Mouse (Mus musculus) liver, embryonic 14 days (tissue): ENCODE data around the gene Anks1. TPM values are rescaled to one million over a fixed set of nuclear protein-coding genes. Genes with fewer than 3 reads are reported as not detected.

ENCODE experiments used
- polyA plus RNA-seq: library from polyadenylated mRNA; depleted of rRNA; stranded (reverse); fragments of >200 nt; gene quantifications from 2 replicates; pipeline ENCODE4 v1.2.3, GENCODE M21; 2012; rRNA removed

Anks1 gene
- 4.8 and 5.7 TPM in 2 replicates for polyA plus RNA-seq

DNA sequence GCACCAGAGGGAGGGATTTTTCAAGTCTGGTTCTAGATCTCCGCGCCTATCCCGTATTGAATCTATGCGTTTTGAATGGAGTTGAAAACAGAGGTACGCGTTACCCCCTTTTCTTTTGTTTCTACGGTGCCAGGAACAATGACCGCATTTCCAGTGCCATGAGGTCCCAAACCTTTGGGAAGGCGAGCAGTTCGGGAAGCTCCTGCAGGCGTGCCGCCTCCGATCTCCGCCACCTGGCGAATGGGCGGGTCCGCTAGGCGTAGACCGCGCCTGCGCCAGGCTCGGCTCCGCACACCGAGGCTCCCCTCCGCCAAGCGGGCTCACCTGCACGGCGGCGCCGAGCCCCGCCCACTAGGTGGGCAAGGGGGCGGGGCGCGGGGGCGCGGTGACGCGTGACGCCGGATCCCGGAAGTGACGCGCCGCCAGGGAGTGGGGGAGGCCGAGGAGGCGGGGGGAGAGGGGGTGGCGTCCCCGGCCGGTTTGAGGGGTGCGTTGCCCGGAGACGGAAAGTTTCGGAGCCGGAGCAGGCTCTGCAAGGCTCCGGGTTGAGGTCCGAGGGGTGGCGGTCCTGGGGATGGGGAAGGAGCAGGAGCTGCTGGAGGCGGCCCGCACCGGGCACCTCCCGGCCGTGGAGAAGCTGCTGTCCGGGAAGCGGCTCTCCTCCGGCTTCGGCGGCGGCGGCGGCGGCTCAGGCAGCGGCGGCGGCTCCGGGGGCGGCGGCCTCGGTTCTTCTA is at the start of gene Anks1:
Gene Anks1, plus strand, starts transcription at position 419 of the 734 bp plus-strand sequence.

DNA sequence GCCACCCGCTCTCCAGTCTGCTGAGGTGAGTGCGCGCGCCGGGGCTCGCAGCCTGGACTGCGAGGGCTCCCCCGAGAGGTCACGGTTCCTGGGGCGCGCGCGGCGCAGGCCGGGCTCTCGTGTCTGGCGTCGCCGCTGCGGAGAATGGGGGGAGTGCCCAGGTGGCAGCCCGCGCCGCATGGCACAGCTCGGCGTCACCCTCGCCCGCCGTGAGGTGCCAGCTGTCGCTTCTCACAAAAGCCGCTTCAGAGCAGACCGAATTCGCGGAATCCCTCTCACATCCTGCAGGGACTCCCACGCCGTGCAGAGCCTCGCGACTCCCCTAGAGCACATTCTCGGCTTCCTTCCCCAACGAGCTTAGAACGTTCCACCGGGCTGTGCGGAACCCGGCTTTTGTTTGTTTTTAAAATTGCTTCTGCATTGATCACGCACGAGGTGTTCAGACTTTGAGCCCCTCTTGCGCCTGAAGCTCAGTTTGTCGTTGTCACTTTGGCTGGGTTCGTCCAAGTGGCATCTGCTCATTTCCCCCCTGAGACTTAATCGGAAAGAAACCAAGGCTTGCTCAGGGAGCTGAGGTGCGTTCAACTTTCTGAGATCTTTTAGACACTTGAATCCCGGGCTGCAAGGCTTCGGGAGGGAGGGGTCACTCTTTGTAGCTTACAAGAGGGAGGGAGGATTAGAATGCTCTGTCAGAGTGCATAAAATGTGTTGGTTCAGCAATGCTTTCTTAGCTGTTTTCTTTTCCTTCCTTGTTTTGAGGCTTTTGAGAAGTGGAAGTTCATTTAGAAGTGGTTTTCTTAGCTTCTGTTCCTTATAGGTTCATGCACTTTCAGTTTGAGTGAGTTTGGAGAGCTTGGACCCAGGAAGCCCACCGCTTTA is 755 bp downstream of the Anks1 start, which contains the start of gene Taf11:
Gene Taf11, minus strand, starts transcription at position 223 of the 879 bp plus-strand sequence.

GRCm38 (mm10) chr17:28080045-28080816 is 171.1 kb downstream of the Anks1 start, which contains the start of gene Tcp11:
Gene Tcp11, minus strand, starts transcription at chr17:28080639.

Other genes starting within 250 kb of the Anks1 start
- gene Spdef, start 180.4 kb upstream of the Anks1 start, polyA plus RNA-seq = 0.06 TPM in 1 of 2 replicates, not detected in the other
- gene D17Wsu92e, start 88.7 kb upstream of the Anks1 start, polyA plus RNA-seq = 21.2 and 25.3 TPM in 2 replicates
- 87.9 and 89.2 TPM in 2 replicates for gene Snrpc, start 71.2 kb upstream of the Anks1 start, polyA plus RNA-seq
- 3.1 and 3.4 TPM in 2 replicates for gene Uhrf1bp1, start 52.9 kb upstream of the Anks1 start, polyA plus RNA-seq
- 17.6 and 20.5 TPM in 2 replicates for gene Taf11, start 538 bp downstream of the Anks1 start, polyA plus RNA-seq
- 0.10 and 0.12 TPM in 2 replicates for gene Tcp11, start 171.3 kb downstream of the Anks1 start, polyA plus RNA-seq
- gene Scube3, start 232.8 kb downstream of the Anks1 start, polyA plus RNA-seq = 0.23 and 0.34 TPM in 2 replicates